Mouse (Mus musculus) left cerebral cortex, postnatal 25 days (tissue): Measurements from ENCODE around the gene Hcst. TPM values are rescaled to one million over a fixed set of nuclear protein-coding genes. Genes with fewer than 3 reads are reported as not detected.

Experiments used
- DNase-seq, 2 experiments: peaks; one replicate each; pipeline ENCODE4 v3.0.0; 2022; ENCODE audit warnings: low spot score in 2 of 2, mixed read lengths in 1 of 2
- intact Hi-C: fragments of 180-260 bp; cut with DNase I; formaldehyde crosslinking; loops from one replicate; pipeline ENCODE4 v1.15.1; 2025
- total RNA-seq, 2 experiments: library from RNA; stranded (reverse); gene quantifications; 2 replicates each; pipeline ENCODE4 v1.2.3; 2021

Gene Hcst
- total RNA-seq, 2 experiments from 2014 or later = 1.2 TPM; not detected in 1

GRCm38 (mm10) chr7:30393631-30394030 is 26.0 kb downstream of the Hcst start:
- intact Hi-C loops = no loop called here
- DNase-seq = peak in 1 of 2 experiments; percentile 18

GRCm38 (mm10) chr7:30392746-30393520 is 26.7 kb downstream of the Hcst start:
- intact Hi-C loops = no loop called here
- DNase-seq = no peak

GRCm38 (mm10) chr7:30384106-30384505 is 35.5 kb downstream of the Hcst start:
- DNase-seq = no peak
- intact Hi-C loops = no loop called here

- DNase-seq = no peak
- intact Hi-C loops = no loop called here
These were observed 39.6 kb downstream of the Hcst start for GRCm38 (mm10) chr7:30380061-30380460.

GRCm38 (mm10) chr7:30373501-30373962 is 46.1 kb downstream of the Hcst start:
- intact Hi-C loops = loop anchor here (1.0 to 2.0 kb wide), 2 partner anchors 49 to 59 kb away; no protein-coding TSS in a partner anchor

More at GRCm38 (mm10) chr7:30373501-30373962, 46.1 kb downstream of the Hcst start:
- DNase-seq = peak; percentile 96 to 99

Other genes with a start within 250 kb of the Hcst start
- 1 to 10 TPM; 5.5 to 6.0 TPM for gene Cox7a1, start 235.7 kb downstream of the Hcst start, total RNA-seq
- 100 to 1,000 TPM; 180 to 183 TPM for gene Capns1, start 221.0 kb downstream of the Hcst start, total RNA-seq
- gene Polr2i, start 187.9 kb downstream of the Hcst start, total RNA-seq = 10 to 100 TPM; 57.6 to 59.5 TPM
- gene Tbcb, start 187.6 kb downstream of the Hcst start, total RNA-seq = 100 to 1,000 TPM; 130 to 143 TPM
- gene Ovol3, start 184.1 kb downstream of the Hcst start, total RNA-seq = not detected
- gene Thap8, start 139.8 kb downstream of the Hcst start, total RNA-seq = under 1 TPM in 1 of 2 experiments, not detected in 1; 0.34 TPM
- 1 to 10 TPM in 1 of 2 experiments, under 1 TPM in 1; 0.73 to 1.5 TPM for gene Wdr62, start 139.4 kb downstream of the Hcst start, total RNA-seq
- 100 to 1,000 TPM; 467 to 489 TPM for gene Clip3, start 128.1 kb downstream of the Hcst start, total RNA-seq
- gene Alkbh6, start 111.1 kb downstream of the Hcst start, total RNA-seq = 10 to 100 TPM; 63.6 to 64.4 TPM
- 1 to 10 TPM; 8.4 to 8.7 TPM for gene Syne4, start 105.0 kb downstream of the Hcst start, total RNA-seq
- under 1 TPM; 0.32 to 0.55 TPM for gene E130208F15Rik, start 98.1 kb downstream of the Hcst start, total RNA-seq
- gene Sdhaf1, start 96.0 kb downstream of the Hcst start, total RNA-seq = 1 to 10 TPM; 7.2 to 7.8 TPM
- gene Lrfn3, start 57.1 kb downstream of the Hcst start, total RNA-seq = 10 to 100 TPM; 34.0 to 35.2 TPM
- 10 to 100 TPM; 28.7 to 29.8 TPM for gene Tyrobp, start 6.1 kb downstream of the Hcst start, total RNA-seq
- gene Nfkbid, start 1.9 kb upstream of the Hcst start, total RNA-seq = 1 to 10 TPM; 2.6 to 2.7 TPM
- 1,000 to 10,000 TPM; 1,270 to 1,289 TPM for gene Aplp1, start 25.7 kb upstream of the Hcst start, total RNA-seq
- gene Kirrel2, start 37.8 kb upstream of the Hcst start, total RNA-seq = 10 to 100 TPM; 11.4 to 11.7 TPM
- 1 to 10 TPM in 1 of 2 experiments, under 1 TPM in 1; 0.78 to 1.5 TPM for gene Nphs1, start 38.5 kb upstream of the Hcst start, total RNA-seq
- gene Prodh2, start 73.8 kb upstream of the Hcst start, total RNA-seq = not detected
- 100 to 1,000 TPM; 190 to 213 TPM for gene Arhgap33, start 115.2 kb upstream of the Hcst start, total RNA-seq
- gene Hspb6, start 132.3 kb upstream of the Hcst start, total RNA-seq = 1 to 10 TPM; 5.1 to 6.4 TPM
- gene Proser3, start 132.4 kb upstream of the Hcst start, total RNA-seq = 1 to 10 TPM; 5.2 to 5.5 TPM
- gene Lin37, start 140.0 kb upstream of the Hcst start, total RNA-seq = 10 to 100 TPM; 45.5 to 47.8 TPM
- gene U2af1l4, start 143.4 kb upstream of the Hcst start, total RNA-seq = 10 to 100 TPM; 57.2 to 69.2 TPM
- gene Gm49396, start 143.5 kb upstream of the Hcst start, total RNA-seq = 1 to 10 TPM; 5.7 TPM
- 10 to 100 TPM; 82.7 to 90.1 TPM for gene Psenen, start 143.8 kb upstream of the Hcst start, total RNA-seq
- gene Igflr1, start 145.6 kb upstream of the Hcst start, total RNA-seq = 1 to 10 TPM; 2.8 to 3.5 TPM
- 10 to 100 TPM; 46.4 to 50.4 TPM for gene Kmt2b, start 168.9 kb upstream of the Hcst start, total RNA-seq
- not detected for gene Zbtb32, start 179.1 kb upstream of the Hcst start, total RNA-seq
- under 1 TPM; 0.23 to 0.50 TPM for gene Upk1a, start 193.0 kb upstream of the Hcst start, total RNA-seq
- 100 to 1,000 TPM; 721 to 744 TPM for gene Cox6b1, start 206.3 kb upstream of the Hcst start, total RNA-seq
- gene Etv2, start 216.0 kb upstream of the Hcst start, total RNA-seq = not detected
- gene Rbm42, start 230.5 kb upstream of the Hcst start, total RNA-seq = 10 to 100 TPM; 66.8 to 70.8 TPM
- 1 to 10 TPM; 3.5 to 6.4 TPM for gene Haus5, start 245.1 kb upstream of the Hcst start, total RNA-seq